Mouse (Mus musculus): ENCODE data around the gene Acly.

The Acly gene

DNA sequence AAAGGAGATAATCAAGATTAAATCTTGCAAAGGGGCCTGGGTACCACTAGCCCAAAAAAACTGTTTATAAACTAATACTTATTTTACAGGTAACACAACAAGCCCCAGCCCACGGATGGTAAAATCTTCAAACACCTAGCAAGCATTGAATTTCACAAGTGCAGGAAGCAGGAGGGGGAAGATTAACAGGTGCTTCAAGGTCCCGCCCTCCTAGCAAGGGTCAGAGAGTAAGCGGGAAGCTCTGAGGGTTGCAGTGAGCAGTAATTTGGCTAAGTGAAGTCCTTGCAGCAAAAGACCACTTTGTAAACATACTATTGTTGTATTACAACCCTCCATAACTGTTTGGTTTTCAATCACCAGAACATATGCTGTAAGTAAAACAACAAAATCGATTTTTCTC is 70.6 kb downstream of the Acly start:
- in situ Hi-C loops (cut with MboI, MseI), result no loop called here

DNA sequence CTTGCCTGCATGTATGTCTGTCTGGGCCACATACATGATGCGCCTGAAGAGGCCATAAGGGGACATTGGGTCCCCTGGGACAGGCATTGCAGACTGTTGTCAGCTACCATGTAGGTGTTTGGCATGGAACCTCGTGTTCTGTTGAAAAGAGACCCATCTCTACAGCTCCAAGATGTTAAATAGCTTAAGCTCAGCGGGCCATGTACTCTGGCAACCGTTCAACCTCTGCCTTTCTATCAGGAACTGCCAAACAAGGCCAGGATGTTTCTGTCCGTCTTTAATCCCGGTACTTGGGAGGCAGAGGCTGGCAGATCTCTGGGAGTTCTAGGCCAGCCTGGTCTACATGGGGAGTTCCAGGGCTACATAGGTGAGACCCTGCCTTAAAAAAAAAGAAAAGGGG is 85.2 kb downstream of the Acly start:
- in situ Hi-C loops (cut with MboI, MseI), result loop anchor here (10.0 kb wide), 1 partner anchor 1772 kb away; no protein-coding TSS in a partner anchor

DNA sequence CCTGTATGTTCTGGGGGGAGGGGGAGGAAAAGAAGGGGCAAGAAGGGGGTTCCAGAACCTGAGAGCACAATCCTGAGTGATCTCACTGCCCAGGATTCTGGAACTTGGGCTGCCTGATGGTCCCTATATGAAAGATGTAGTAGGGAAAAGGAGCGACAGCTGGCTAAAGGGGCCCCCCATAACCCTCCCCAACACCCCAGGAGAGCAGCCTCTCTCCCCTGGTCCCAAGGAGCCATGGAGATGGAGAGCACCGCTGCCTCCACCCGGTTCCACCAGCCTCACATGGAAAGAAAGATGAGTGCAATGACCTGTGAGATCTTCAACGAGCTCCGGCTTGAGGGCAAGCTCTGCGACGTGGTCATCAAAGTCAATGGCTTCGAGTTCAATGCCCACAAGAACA is 86.0 kb downstream of the Acly start, which contains the start of the genes Nt5c3b and Klhl10:
Gene Nt5c3b, minus strand, starts transcription at position 12 of the 400 bp plus-strand sequence.
Gene Klhl10, plus strand, starts transcription at position 121 of the 400 bp plus-strand sequence.
- in situ Hi-C loops (cut with MboI, MseI), result loop anchor here (10.0 kb wide), 1 partner anchor 1773 kb away; no protein-coding TSS in a partner anchor

GRCm38 (mm10) chr11:100440691-100441522 is 86.9 kb downstream of the Acly start:
- in situ Hi-C loops (cut with MboI, MseI), result loop anchor here (10.0 kb wide), 1 partner anchor 1774 kb away; no protein-coding TSS in a partner anchor

DNA sequence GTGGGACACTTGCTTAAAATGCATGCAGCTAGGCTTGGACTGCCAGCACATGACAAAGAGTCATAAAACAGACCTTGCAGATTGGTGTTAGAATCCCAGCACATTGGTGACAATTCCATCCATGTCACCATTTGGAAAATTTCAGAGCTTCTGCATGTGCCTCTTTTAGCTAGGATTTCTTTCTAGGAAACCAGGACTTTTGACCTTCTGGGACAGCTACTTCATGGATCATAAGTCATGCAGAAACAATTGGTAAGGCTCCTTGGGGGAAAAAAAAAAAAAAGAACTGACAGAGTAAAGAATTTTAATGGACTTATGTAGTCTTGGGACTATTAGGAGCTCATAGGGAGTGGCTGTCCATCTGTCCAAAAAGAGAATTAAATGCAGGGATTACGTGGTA is 89.9 kb downstream of the Acly start:
- in situ Hi-C loops (cut with MboI, MseI), result no loop called here

- in situ Hi-C loops (cut with MboI, MseI), result no loop called here
These were observed 92.0 kb downstream of the Acly start for GRCm38 (mm10) chr11:100435678-100436246.

DNA sequence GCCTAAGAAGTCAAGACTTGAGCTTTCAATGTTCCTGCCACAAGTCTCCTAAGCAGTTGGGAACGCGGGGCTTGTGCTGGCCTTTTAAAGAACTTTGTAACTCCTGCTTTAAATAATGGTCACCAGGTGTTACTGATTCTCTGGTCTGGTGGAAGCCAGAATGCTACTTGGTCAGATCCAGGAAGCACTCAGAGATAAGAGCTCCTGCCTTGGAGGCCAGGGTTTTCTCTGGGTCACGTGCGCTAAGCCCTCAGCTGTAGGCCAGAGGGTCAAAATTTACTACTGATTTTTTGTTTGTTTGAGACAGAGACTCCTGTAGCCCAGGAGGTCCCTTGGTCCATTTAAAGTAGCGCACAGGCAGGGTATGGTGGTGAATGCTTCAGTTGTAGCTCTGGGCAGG is 95.8 kb downstream of the Acly start:
- in situ Hi-C loops (cut with MboI, MseI), result no loop called here

DNA sequence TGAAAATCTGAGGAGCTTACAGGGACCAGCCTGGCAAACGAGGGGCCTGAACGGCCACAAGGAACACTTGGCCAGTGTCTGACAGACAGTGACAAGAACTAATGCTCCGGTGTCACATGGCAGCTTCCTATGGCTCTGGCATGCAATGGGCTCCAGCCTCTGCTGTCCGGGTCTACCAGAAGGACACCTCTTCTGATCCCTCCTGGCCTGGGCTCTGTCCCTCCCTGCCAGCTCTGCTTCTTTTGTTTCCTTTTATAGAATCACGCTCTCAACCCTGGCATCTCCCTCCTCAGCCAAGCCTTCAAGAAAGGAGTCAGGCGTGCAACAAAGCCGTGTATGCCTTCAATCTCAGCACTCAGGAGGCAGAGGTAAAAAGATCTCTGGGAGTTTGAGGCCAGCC is 97.7 kb downstream of the Acly start:
- in situ Hi-C loops (cut with MboI, MseI), result no loop called here

DNA sequence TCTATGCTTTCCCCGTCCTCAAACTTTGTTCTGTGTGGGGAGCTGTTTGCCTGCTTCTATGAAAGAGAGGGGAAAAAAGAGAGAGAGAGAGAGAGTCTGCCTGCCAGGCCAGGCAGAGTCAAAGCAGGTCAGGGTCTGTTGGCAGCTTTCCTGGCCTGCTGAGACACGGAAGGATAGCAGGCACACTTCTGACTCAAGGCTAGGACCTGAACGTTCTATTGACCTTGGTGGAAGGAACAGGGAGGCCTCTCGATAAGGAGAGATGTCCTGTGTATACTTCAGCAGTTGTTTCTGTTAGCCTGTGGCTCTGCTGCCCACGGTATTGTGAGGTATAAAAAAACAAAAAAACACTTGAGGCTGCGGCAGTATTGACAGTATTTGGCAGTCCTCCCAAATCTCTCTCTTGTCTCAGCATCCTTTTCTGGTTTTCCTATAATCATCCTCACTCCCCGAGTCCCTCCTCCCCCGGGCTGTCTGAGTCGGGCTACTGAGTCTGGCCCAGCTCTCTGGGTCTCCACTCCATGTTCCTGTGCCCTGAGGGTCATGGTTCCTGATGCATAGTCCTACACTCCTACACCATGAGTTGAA is 99.1 kb downstream of the Acly start:
- in situ Hi-C loops (cut with MboI, MseI), result no loop called here

- in situ Hi-C loops (cut with MboI, MseI), result no loop called here
These were observed 101.0 kb downstream of the Acly start for GRCm38 (mm10) chr11:100426820-100427219.

All from T-helper 2 cell (primary cell).